Mouse (Mus musculus) spleen, adult 2 months (tissue): ENCODE measurements around the gene AC124108.1.

ENCODE experiments used
- CTCF ChIP-seq: fragments of 200-500 bp; IDR thresholded peaks from 2 replicates; pipeline ENCODE4 v1.5.1; 2011; ENCODE audit warnings: mild to moderate bottlenecking, inconsistent platforms; ENCODE audit not compliant: insufficient read depth, insufficient read length, insufficient replicate concordance; ENCODE audit errors: extremely low read depth
- POLR2A ChIP-seq: fragments of 200-500 bp; IDR thresholded peaks from 2 replicates; pipeline ENCODE4 v1.6.1; 2011; ENCODE audit warnings: low read depth, low read length, inconsistent platforms

DNA sequence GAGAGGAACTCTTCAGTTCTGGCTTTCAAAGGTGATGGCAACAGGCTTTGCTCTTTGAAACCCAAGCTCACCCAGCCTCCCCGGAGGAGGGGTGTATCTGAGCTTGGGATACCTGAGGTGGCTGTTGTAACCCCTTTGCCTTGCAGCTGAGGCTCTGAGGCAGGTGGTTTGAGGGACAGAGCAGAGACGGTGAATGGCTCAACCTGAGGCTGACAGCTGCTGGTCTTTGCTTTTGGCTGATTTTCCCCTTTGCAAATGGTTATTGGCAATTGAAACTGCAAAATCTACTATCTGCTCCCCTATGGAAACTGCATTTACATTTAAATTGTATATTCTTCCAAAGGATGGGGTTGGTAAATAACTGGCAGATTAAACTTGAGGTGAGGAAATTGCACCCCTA lies 30.4 kb downstream of the AC124108.1 start:
- TF ChIP-seq POLR2A (no peak), CTCF (no peak)
